Mouse (Mus musculus) liver, postnatal 0 days (tissue): ENCODE results near the gene Wnt5b. TPM values are rescaled to one million over a fixed set of nuclear protein-coding genes. Genes with fewer than 3 reads are reported as not detected.

ENCODE experiments used
- ATAC-seq: fragments of 200-750 bp; cut with Nextera tagmentation; 2 replicates; pipeline ENCODE4 v1.8.0; 2017; ENCODE audit warnings: mild to moderate bottlenecking, moderate library complexity
- DNase-seq: peaks from one replicate; pipeline ENCODE4 v3.0.0-alpha.2; 2016
- H3K27ac ChIP-seq: fragments of 300-500 bp; sonication (generic); 2 replicates; pipeline ENCODE4 v1.5.1; 2014; ENCODE audit warnings: antibody characterized with exemption, moderate library complexity, mild to moderate bottlenecking, low read depth
- H3K27me3 ChIP-seq: fragments of 300-500 bp; sonication (generic); 2 replicates; pipeline ENCODE4 v1.6.1; 2014; ENCODE audit warnings: low read length, control low read depth, mixed read lengths; ENCODE audit not compliant: insufficient read depth
- H3K36me3 ChIP-seq: fragments of 300-500 bp; sonication (generic); replicated peaks from 2 replicates; pipeline ENCODE4 v1.6.1; 2014; ENCODE audit warnings: mild to moderate bottlenecking, control low read depth, low read length, moderate library complexity, mixed read lengths; ENCODE audit not compliant: insufficient read depth
- H3K4me1 ChIP-seq: fragments of 300-500 bp; sonication (generic); 2 replicates; pipeline ENCODE4 v1.6.1; 2014; ENCODE audit warnings: antibody characterized with exemption, mild to moderate bottlenecking, control low read depth; ENCODE audit not compliant: insufficient read depth
- H3K4me2 ChIP-seq: fragments of 300-500 bp; sonication (generic); 2 replicates; pipeline ENCODE4 v1.6.1; 2014; ENCODE audit warnings: low read depth, mild to moderate bottlenecking, low read length, moderate library complexity, mixed read lengths
- H3K4me3 ChIP-seq: fragments of 300-500 bp; sonication (generic); 2 replicates; pipeline ENCODE4 v1.5.1; 2014; ENCODE audit warnings: low read depth, low read length
- H3K9ac ChIP-seq: fragments of 300-500 bp; sonication (generic); replicated peaks from 2 replicates; pipeline ENCODE4 v1.6.1; 2014; ENCODE audit warnings: mild to moderate bottlenecking, moderate library complexity
- H3K9me3 ChIP-seq: fragments of 300-500 bp; sonication (generic); 2 replicates; pipeline ENCODE4 v1.6.1; 2016; ENCODE audit warnings: mild to moderate bottlenecking, control low read depth, low read length, mixed read lengths
- CTCF ChIP-seq: sonication (generic); IDR thresholded peaks from 2 replicates; pipeline ENCODE4 v1.5.1; 2016; ENCODE audit warnings: antibody characterized with exemption, low read depth
- EP300 ChIP-seq: IDR thresholded peaks from 2 replicates; pipeline ENCODE4 v1.6.1; 2016; ENCODE audit warnings: antibody characterized with exemption, low read depth, mild to moderate bottlenecking
- WGBS: fragments of 180-500 bp; shearing (Covaris S2); extraction: QIAGEN DNeasy Blood & Tissue Kit; methylation state at CpG from one replicate; pipeline ENCODE4 v1.1.7; 2014; ENCODE audit not compliant: insufficient replicate concordance; 5-methylcytosine and 5-hydroxymethylcytosine counted together
- polyA plus RNA-seq: library from polyadenylated mRNA; unstranded; fragments of >200 nt; fragmentation: Nextera tagmentation; extraction: Ambion mirVana; gene quantifications from 2 replicates; pipeline ENCODE4 v1.2.1, GENCODE M21; 2015

Gene Wnt5b
- 0.31 and 0.36 TPM in 2 replicates for polyA plus RNA-seq

- Histone ChIP-seq H3K27ac (no peak within 1 kb of the TSS), H3K4me3 (peak within 1 kb of the TSS; percentile 57), H3K27me3 (peaks cover 40% of the 10 kb centered on the region), H3K4me1 (peaks cover 3% of the 10 kb centered on the region; the same call in 1 of the 2 replicates), H3K4me2 (peak within 1 kb of the TSS; percentile 93), H3K9ac (no peak within 1 kb of the TSS; the same call in 1 of the 2 replicates), H3K9me3 (no peaks in the 10 kb centered on the region), H3K36me3 (no peaks in the 10 kb centered on the region)
- WGBS = 6% methylated on average over 59 of the region's 120 CpGs
- no peak for TF ChIP-seq CTCF
- ATAC-seq (peak; percentile 45; the same call in 1 of the 2 replicates), DNase-seq (no peak)
Measured at GRCm38 (mm10) chr6:119543803-119544517, at the start of gene Wnt5b. Gene Wnt5b, minus strand, starts transcription at chr6:119544347.

GRCm38 (mm10) chr6:119590872-119591271, 46.7 kb upstream of the Wnt5b start:
- Histone ChIP-seq H3K9ac (no peak overlapping the region), H3K27me3 (no peaks in the 10 kb centered on the region), H3K4me2 (no peak overlapping the region), H3K4me3 (no peak overlapping the region), H3K36me3 (no peaks in the 10 kb centered on the region; the same call in 1 of the 2 replicates), H3K9me3 (no peaks in the 10 kb centered on the region), H3K27ac (no peak overlapping the region), H3K4me1 (peaks cover 3% of the 10 kb centered on the region; the same call in 1 of the 2 replicates)
- TF ChIP-seq EP300 = no peak
- no peak for TF ChIP-seq CTCF
- WGBS = 86% methylated on average over 2 of the region's 2 CpGs
- ATAC-seq (no peak), DNase-seq (no peak)

GRCm38 (mm10) chr6:119587897-119588296, 43.8 kb upstream of the Wnt5b start:
- no peak for DNase-seq
- Histone ChIP-seq H3K36me3 (no peaks in the 10 kb centered on the region; the same call in 1 of the 2 replicates), H3K27me3 (no peaks in the 10 kb centered on the region), H3K4me3 (no peak overlapping the region), H3K4me1 (peaks cover 6% of the 10 kb centered on the region), H3K4me2 (no peak overlapping the region), H3K27ac (no peak overlapping the region), H3K9me3 (no peaks in the 10 kb centered on the region), H3K9ac (no peak overlapping the region)
- WGBS = 81% methylated on average over 2 of the region's 2 CpGs
- TF ChIP-seq CTCF (no peak), EP300 (no peak)
- no peak for ATAC-seq

- H3K4me1 ChIP-seq = peaks cover 6% of the 10 kb centered on the region
- H3K9me3 ChIP-seq = no peaks in the 10 kb centered on the region
- no peak overlapping the region for H3K4me2 ChIP-seq
- TF ChIP-seq CTCF (no peak), EP300 (no peak)
- no peak overlapping the region for H3K9ac ChIP-seq
- no peak for ATAC-seq
- H3K4me3 ChIP-seq = no peak overlapping the region
- no peak overlapping the region for H3K27ac ChIP-seq
- no peaks in the 10 kb centered on the region for H3K36me3 ChIP-seq
- no peak for DNase-seq
- no peaks in the 10 kb centered on the region for H3K27me3 ChIP-seq
Measured at GRCm38 (mm10) chr6:119587454-119587853, 43.3 kb upstream of the Wnt5b start.

- H3K9ac ChIP-seq = no peak overlapping the region
- no peak overlapping the region for H3K4me2 ChIP-seq
- WGBS = 69% methylated on average over 5 of the region's 5 CpGs
- no peaks in the 10 kb centered on the region for H3K9me3 ChIP-seq
- no peaks in the 10 kb centered on the region for H3K27me3 ChIP-seq
- no peak overlapping the region for H3K4me3 ChIP-seq
- H3K36me3 ChIP-seq = no peaks in the 10 kb centered on the region
- H3K27ac ChIP-seq = no peak overlapping the region
- DNase-seq (peak; percentile 50), ATAC-seq (peak; percentile 68)
- TF ChIP-seq EP300 = no peak
- TF ChIP-seq CTCF = no peak
- peaks cover 6% of the 10 kb centered on the region for H3K4me1 ChIP-seq
Measured at GRCm38 (mm10) chr6:119585652-119586375, 41.7 kb upstream of the Wnt5b start.

GRCm38 (mm10) chr6:119584061-119584460, 39.9 kb upstream of the Wnt5b start:
- H3K27ac ChIP-seq = no peak overlapping the region
- 73% methylated on average over 1 of the region's 1 CpGs for WGBS
- no peak for TF ChIP-seq EP300
- no peak for TF ChIP-seq CTCF
- DNase-seq = no peak
- no peak overlapping the region for H3K4me3 ChIP-seq
- H3K4me2 ChIP-seq = no peak overlapping the region
- ATAC-seq = no peak
- H3K9me3 ChIP-seq = no peaks in the 10 kb centered on the region
- no peaks in the 10 kb centered on the region for H3K27me3 ChIP-seq
- H3K36me3 ChIP-seq = no peaks in the 10 kb centered on the region
- peaks cover 6% of the 10 kb centered on the region for H3K4me1 ChIP-seq
- no peak overlapping the region for H3K9ac ChIP-seq
